In genomic region chr12:44848483-44849221, GRCm38 (mm10) we compare ENCODE assay signal across 9 mouse cellular contexts.
DNase-seq lines count a peak whose midpoint lies in the region; ATAC-seq and TF ChIP-seq lines count a peak whose summit lies in the region.
"Had no signal": no experiment of that assay in that cellular context is flagged by ENCODE, and none has a peak within 500 bp of the region (broad histone marks: within the 10 kb centered on the region; RNA-seq: fewer than 3 reads in every experiment).

No protein-coding gene starts in this region.

- H3K4me3 ChIP-seq in heart, adult 2 months = no peak overlapping the region
- H3K4me3 ChIP-seq in heart, embryonic 12.5 days = no peak overlapping the region
- H3K4me3 ChIP-seq in forebrain, embryonic 15.5 days = no peak overlapping the region
- H3K4me3 ChIP-seq in intestine, embryonic 15.5 days (replicated peaks) = no peak overlapping the region
- no peak overlapping the region for H3K4me3 ChIP-seq in midbrain, embryonic 16.5 days (ENCODE audit: low read depth, low read length)
- H3K4me3 ChIP-seq: myocyte had no signal

- no peaks in the 10 kb centered on the region for H3K9me3 ChIP-seq in heart, embryonic 12.5 days (replicated peaks)
- H3K9me3 ChIP-seq in forebrain, embryonic 15.5 days = no peaks in the 10 kb centered on the region
- no peaks in the 10 kb centered on the region for H3K9me3 ChIP-seq in intestine, embryonic 15.5 days
- no peaks in the 10 kb centered on the region for H3K9me3 ChIP-seq in midbrain, embryonic 16.5 days (replicated peaks; ENCODE audit: control insufficient read depth, low read length, poor library complexity, severe bottlenecking)

- no peaks in the 10 kb centered on the region for H3K79me2 ChIP-seq in heart, adult 2 months (replicated peaks; ENCODE audit: control insufficient read depth, insufficient read depth, low read length)

- DNase-seq in heart, adult 2 months = peak; percentile 14 to 53
- DNase-seq in adipocyte (ENCODE audit: low spot score) = peak; percentile 26
- peak; percentile 48 for DNase-seq in left cerebral cortex, postnatal 4 days
- DNase-seq in spleen, postnatal 36 days (ENCODE audit: low spot score in 2 of 2) = no peak

- no peak for TF ChIP-seq POLR2A in heart, adult 2 months (IDR thresholded peaks at IDR 0.05; ENCODE audit: insufficient read depth, low read depth, low read length)

- 31% methylated on average over 3 of the region's 3 CpGs for WGBS in heart, adult 2 months
- 41% methylated on average over 3 of the region's 3 CpGs for WGBS in heart, embryonic 12.5 days
- WGBS in forebrain, embryonic 15.5 days = 56% methylated on average over 3 of the region's 3 CpGs
- WGBS in intestine, embryonic 15.5 days = 35% methylated on average over 3 of the region's 3 CpGs
- WGBS in midbrain, embryonic 16.5 days = 67% methylated on average over 3 of the region's 3 CpGs

- intact Hi-C loops in heart, adult 2 months (cut with DNase I) = loop anchor here (1.0 to 2.0 kb wide), 2 partner anchors 224 to 313 kb away; no protein-coding TSS in a partner anchor
- intact Hi-C loops in left cerebral cortex, postnatal 4 days (cut with DNase I) = loop anchor here (5.0 to 10.0 kb wide), 2 partner anchors 216 to 324 kb away; no protein-coding TSS in a partner anchor

- no peak for ATAC-seq in heart, embryonic 12.5 days (ENCODE audit: insufficient number of reproducible peaks, low FRiP score)
- ATAC-seq in forebrain, embryonic 15.5 days (replicated peaks) = peak; percentile 78
- peak; percentile 51; the same call in 1 of the 2 replicates for ATAC-seq in intestine, embryonic 15.5 days
- ATAC-seq in midbrain, embryonic 16.5 days = 0 out of 2 replicates have a peak, but pooled peaks have one; percentile 48

- H3K4me1 ChIP-seq in heart, adult 2 months (ENCODE audit: control insufficient read depth, insufficient read depth, low read length) = peaks cover 1% of the 10 kb centered on the region; the same call in 1 of the 2 replicates
- H3K4me1 ChIP-seq in heart, embryonic 12.5 days (replicated peaks) = no peaks in the 10 kb centered on the region
- no peaks in the 10 kb centered on the region for H3K4me1 ChIP-seq in forebrain, embryonic 15.5 days
- H3K4me1 ChIP-seq in intestine, embryonic 15.5 days (replicated peaks) = no peaks in the 10 kb centered on the region
- no peaks in the 10 kb centered on the region for H3K4me1 ChIP-seq in midbrain, embryonic 16.5 days (ENCODE audit: control insufficient read depth, insufficient read depth, low read length)

- peak; percentile 85 for TF ChIP-seq CTCF in heart, adult 2 months (IDR thresholded peaks at IDR 0.05)

- no peak overlapping the region for H3K4me2 ChIP-seq in heart, embryonic 12.5 days
- no peak overlapping the region for H3K4me2 ChIP-seq in forebrain, embryonic 15.5 days (replicated peaks)
- no peak overlapping the region for H3K4me2 ChIP-seq in intestine, embryonic 15.5 days (replicated peaks)
- no peak overlapping the region for H3K4me2 ChIP-seq in midbrain, embryonic 16.5 days (ENCODE audit: low read length)

- TF ChIP-seq EP300 in heart, adult 2 months (IDR thresholded peaks at IDR 0.05; ENCODE audit: insufficient read depth, low read depth, low read length) = no peak

- 0 out of 2 replicates have a peak overlapping the region, but pooled peaks have one; percentile 38 for H3K9ac ChIP-seq in heart, adult 2 months (ENCODE audit: low read depth, low read length)
- H3K9ac ChIP-seq in heart, embryonic 12.5 days = no peak overlapping the region
- H3K9ac ChIP-seq in forebrain, embryonic 15.5 days (replicated peaks) = no peak overlapping the region
- H3K9ac ChIP-seq in intestine, embryonic 15.5 days = no peak overlapping the region
- no peak overlapping the region for H3K9ac ChIP-seq in midbrain, embryonic 16.5 days (ENCODE audit: low read depth, low read length)

- no peaks in the 10 kb centered on the region for H3K27me3 ChIP-seq in heart, adult 2 months (ENCODE audit: control insufficient read depth, insufficient read depth, low read length)
- no peaks in the 10 kb centered on the region for H3K27me3 ChIP-seq in heart, embryonic 12.5 days (replicated peaks)
- no peaks in the 10 kb centered on the region for H3K27me3 ChIP-seq in forebrain, embryonic 15.5 days
- H3K27me3 ChIP-seq in intestine, embryonic 15.5 days (replicated peaks) = no peaks in the 10 kb centered on the region
- H3K27me3 ChIP-seq in midbrain, embryonic 16.5 days (ENCODE audit: control insufficient read depth, insufficient read depth, low read depth, low read length) = no peaks in the 10 kb centered on the region

- H3K36me3 ChIP-seq in heart, adult 2 months (ENCODE audit: control insufficient read depth, insufficient read depth, low read length) = no peaks in the 10 kb centered on the region
- no peaks in the 10 kb centered on the region for H3K36me3 ChIP-seq in heart, embryonic 12.5 days
- no peaks in the 10 kb centered on the region for H3K36me3 ChIP-seq in forebrain, embryonic 15.5 days
- H3K36me3 ChIP-seq in intestine, embryonic 15.5 days = no peaks in the 10 kb centered on the region
- no peaks in the 10 kb centered on the region for H3K36me3 ChIP-seq in midbrain, embryonic 16.5 days (ENCODE audit: control insufficient read depth, insufficient read depth, low read length)

- H3K27ac ChIP-seq in heart, adult 2 months = no peak overlapping the region
- no peak overlapping the region for H3K27ac ChIP-seq in heart, embryonic 12.5 days (ENCODE audit: poor library complexity, severe bottlenecking)
- H3K27ac ChIP-seq in forebrain, embryonic 15.5 days (replicated peaks) = no peak overlapping the region
- no peak overlapping the region for H3K27ac ChIP-seq in intestine, embryonic 15.5 days
- no peak overlapping the region for H3K27ac ChIP-seq in midbrain, embryonic 16.5 days (ENCODE audit: low read length)

Comparison
In these comparisons a context has a peak if more than half of its experiments do, and no peak if none do; other contexts are left out.
1. DNase-seq: peak in heart, adult 2 months (2 of 2), adipocyte (single experiment) and left cerebral cortex, postnatal 4 days (single experiment); none in spleen, postnatal 36 days (0 of 2).